Mouse (Mus musculus) cortical plate, adult 2 months (tissue): ENCODE measurements around the gene Gsk3b.

ENCODE experiments used
- CTCF ChIP-seq: fragments of 200-500 bp; IDR thresholded peaks from 2 replicates; pipeline ENCODE4 v1.5.1; 2011; ENCODE audit warnings: mild to moderate bottlenecking, control low read depth, low read length; ENCODE audit not compliant: insufficient read depth; ENCODE audit errors: extremely low read depth
- POLR2A ChIP-seq: fragments of 200-500 bp; IDR thresholded peaks from 2 replicates; pipeline ENCODE4 v1.6.1; 2011; ENCODE audit warnings: mild to moderate bottlenecking, low read length, control low read depth; ENCODE audit not compliant: insufficient read depth; ENCODE audit errors: extremely low read depth

- TF ChIP-seq CTCF: no peak
- TF ChIP-seq POLR2A: no peak
Measured at GRCm38 (mm10) chr16:38091041-38091440, 2.2 kb downstream of the Gsk3b start.
